Mouse (Mus musculus) left cerebral cortex, postnatal 4 days (tissue): Measurements from ENCODE around the gene Nkx1-1. TPM values are rescaled to one million over a fixed set of nuclear protein-coding genes. Genes with fewer than 3 reads are reported as not detected.

Experiments
- DNase-seq: peaks from one replicate; pipeline ENCODE4 v3.0.0-alpha.2; 2022
- intact Hi-C: fragments of 180-260 bp; cut with DNase I; formaldehyde crosslinking; loops from one replicate; pipeline ENCODE4 v1.15.1; 2025
- total RNA-seq, 2 experiments: library from RNA; stranded (reverse); gene quantifications; 2 replicates each; pipeline ENCODE4 v1.2.3; 2021

The Nkx1-1 gene
- total RNA-seq, 2 experiments from 2014 or later = not detected

DNA sequence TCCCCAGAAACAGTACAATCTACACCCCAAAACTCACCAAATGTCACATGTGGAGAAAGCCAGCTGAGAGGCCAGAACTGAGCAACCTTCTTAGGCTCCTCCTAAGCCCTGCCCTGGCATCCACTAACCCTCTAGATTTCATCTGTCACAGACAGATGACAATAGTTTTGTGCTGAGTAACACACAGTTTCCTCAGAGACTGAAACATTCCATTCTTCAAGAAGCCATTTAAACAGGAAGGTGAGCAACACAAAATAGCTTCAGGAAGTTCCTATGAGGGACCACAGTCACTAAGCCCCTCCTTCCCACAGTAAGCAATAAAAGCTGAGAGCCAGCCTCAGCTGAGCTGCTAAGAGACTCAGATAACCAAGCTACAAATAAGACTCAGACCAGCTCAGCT, 6.3 kb downstream of the Nkx1-1 start:
- intact Hi-C loops = no loop called here
- no peak for DNase-seq

DNA sequence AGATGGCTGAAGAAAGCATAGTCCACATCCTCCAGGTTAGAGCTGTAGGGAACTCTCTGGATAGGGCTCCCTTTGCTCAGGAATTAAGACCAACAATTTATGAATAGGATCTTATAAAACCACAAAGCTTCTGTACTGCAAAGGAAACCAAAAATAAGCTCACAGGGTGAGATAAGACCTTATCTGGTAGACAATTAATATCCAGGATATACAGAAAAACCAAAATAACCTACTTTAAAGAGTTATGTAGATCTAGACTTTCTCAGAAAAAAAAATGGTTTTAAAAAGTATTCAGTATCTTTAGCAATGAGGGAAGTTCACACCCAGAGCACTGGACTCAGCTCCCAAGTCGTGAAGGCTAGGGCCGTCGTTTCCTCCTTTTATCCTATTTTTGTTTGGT, 13.5 kb downstream of the Nkx1-1 start:
- intact Hi-C loops = no loop called here
- DNase-seq = no peak

DNA sequence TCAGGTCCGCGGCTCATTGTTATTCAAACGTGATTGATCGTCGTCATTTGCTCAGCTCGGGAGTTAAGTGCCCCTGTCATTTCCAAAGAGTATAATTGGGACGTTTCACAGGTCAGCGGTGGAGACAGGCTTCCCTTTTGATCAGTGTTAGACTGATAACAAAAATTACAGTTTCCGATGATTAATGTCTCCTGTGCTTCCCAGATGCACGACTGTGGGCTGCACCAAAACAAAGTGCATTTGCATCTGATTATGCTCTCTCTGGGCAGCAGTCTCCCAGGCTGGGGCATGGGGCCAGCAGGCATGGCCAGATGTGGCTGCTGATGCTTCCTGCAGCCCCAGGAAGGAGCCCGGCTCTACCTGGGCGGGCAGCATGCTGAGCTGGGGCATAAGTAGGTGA, 33.0 kb downstream of the Nkx1-1 start:
- DNase-seq = no peak
- intact Hi-C loops = no loop called here

DNA sequence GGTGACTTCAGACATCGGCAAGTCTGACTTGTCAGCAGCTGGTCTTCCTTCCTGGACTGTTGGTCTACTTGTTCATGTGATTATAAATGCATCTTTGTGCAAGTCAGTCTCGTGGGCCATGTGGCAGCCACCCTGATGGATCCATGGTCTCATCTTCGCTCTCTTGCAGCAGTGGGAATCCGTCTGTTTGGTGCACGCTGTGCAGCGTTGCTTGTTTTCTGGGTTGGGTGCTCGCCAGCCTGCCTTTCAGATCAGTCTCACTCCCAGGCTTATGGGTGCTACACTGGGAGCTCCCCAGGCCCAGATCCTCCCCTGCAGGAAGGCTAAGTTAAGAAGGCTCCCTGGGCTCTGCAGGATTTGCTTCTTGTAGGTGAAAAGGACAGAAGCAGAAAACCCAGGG, 36.9 kb downstream of the Nkx1-1 start:
- DNase-seq = no peak
- intact Hi-C loops = loop anchor here (10.0 kb wide), 1 partner anchor 98 kb away; no protein-coding TSS in a partner anchor

DNA sequence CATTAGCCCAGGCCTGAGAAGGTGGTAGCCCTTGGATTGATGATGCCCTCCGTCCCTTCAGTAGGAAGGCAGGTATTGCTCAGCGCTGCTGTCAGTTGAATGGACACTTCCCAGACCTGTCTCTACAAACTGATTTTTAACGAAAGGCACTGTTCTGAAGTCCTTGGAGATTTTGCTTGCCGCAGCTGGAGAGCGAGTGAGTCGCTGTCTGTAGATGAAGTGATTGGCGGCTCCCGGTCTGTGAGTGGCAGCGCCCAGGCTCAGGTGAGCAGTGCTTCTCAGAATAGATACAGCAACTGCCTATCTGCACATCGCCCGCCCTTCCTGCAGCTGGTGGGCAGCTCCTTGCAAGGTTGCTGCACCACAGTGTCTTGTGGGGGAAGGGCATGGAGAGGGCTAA, 38.1 kb downstream of the Nkx1-1 start:
- no peak for DNase-seq
- intact Hi-C loops = loop anchor here (10.0 kb wide), 1 partner anchor 99 kb away; no protein-coding TSS in a partner anchor

DNA sequence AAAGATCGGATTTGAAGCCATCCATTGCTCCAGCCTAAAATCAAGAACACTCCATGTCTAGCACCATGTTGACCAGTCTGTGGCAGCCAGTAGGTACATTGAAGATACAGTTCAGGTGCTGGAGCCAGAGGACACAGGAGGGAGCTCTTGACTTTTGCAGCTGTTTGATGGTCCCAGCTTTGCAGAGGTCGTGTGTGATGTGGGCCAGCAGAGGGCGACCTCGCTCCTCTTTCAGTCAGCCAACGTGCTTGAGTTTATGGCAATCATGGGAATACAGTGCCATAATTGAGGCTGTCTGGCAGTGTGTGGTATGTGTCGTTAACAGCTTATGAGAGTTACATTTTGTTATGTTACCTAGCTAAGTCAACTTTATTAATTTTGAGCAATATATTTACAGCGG, 40.0 kb downstream of the Nkx1-1 start:
- DNase-seq = peak; percentile 80
- intact Hi-C loops = loop anchor here (2.0 to 10.0 kb wide), 2 partner anchors 101 to 195 kb away; no protein-coding TSS in a partner anchor

DNA sequence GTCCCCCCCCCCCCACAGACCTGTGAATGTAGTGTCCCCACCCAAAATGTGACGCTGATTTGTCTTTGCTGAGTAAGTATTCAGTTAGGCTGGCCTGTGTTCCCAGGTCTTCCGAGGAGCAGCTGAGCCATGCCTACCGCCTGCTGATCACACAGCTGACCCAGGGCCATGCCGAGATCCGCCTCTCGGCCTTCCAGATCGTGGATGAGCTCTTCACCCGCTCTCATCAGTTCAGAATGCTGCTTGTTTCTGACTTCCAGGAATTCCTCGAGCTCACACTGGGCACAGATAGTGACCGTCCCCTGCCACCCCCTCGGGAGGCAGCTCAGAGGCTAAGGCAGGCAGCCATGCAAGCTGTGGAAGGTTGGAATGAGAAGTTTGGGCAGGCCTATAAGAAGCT, 46.2 kb downstream of the Nkx1-1 start:
- DNase-seq = no peak
- intact Hi-C loops = no loop called here

Other genes starting within 250 kb of the Nkx1-1 start
- gene Spon2, start 215.5 kb downstream of the Nkx1-1 start, total RNA-seq = 1 to 10 TPM; 2.4 to 2.7 TPM
- 100 to 1,000 TPM; 311 TPM for gene Ctbp1, start 159.0 kb downstream of the Nkx1-1 start, total RNA-seq
- gene Maea, start 98.5 kb downstream of the Nkx1-1 start, total RNA-seq = 10 to 100 TPM; 89.1 to 94.1 TPM
- 10 to 100 TPM; 12.4 to 12.9 TPM for gene Uvssa, start 55.4 kb downstream of the Nkx1-1 start, total RNA-seq
- gene Fam53a, start 195.7 kb upstream of the Nkx1-1 start, total RNA-seq = 10 to 100 TPM; 16.1 to 17.3 TPM
- gene Gm9903, start 195.9 kb upstream of the Nkx1-1 start, total RNA-seq = under 1 TPM; 0.20 to 0.86 TPM
- gene Slbp, start 218.6 kb upstream of the Nkx1-1 start, total RNA-seq = 10 to 100 TPM; 36.1 to 39.2 TPM
- gene Tacc3, start 224.2 kb upstream of the Nkx1-1 start, total RNA-seq = 10 to 100 TPM; 14.9 to 15.3 TPM
- gene Tmem129, start 224.4 kb upstream of the Nkx1-1 start, total RNA-seq = 10 to 100 TPM; 15.2 to 17.6 TPM